Comparison of ENCODE assay signal across 23 mouse cellular contexts in the genomic region with DNA sequence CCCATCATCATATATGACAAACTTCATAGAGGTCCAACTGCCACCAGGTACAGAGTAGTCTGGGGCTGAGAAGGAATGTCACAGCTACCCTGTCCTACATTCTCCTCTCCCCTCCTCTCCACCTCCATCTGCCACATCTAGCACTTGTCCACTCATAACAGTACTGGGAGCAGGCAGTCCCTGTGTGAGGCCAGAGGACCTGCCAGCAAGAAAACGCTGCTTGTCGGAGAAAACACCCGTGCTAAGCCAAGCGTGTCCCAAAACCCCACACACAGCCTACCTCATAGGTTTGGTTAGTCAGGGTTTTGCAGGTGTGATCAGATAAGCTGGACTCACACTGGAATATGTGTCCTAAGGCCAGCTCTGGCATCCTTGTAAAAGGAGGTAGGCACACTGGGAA. TPM values are rescaled to one million over a fixed set of nuclear protein-coding genes. Genes with fewer than 3 reads are reported as not detected.
A peak's percentile ranks its signal among the peaks of the same experiment; 100 is the strongest.
DNase-seq lines count a peak whose midpoint lies in the region; ATAC-seq lines count a peak whose summit lies in the region.
"Had no signal": no experiment of that assay in that cellular context is flagged by ENCODE, and none has a peak within 500 bp of the region (broad histone marks: within the 10 kb centered on the region; RNA-seq: fewer than 3 reads in every experiment).

No protein-coding gene starts in this region.

- DNase-seq in cerebellum, postnatal 4 days (ENCODE audit: low spot score in 2 of 2), result no peak
- DNase-seq in kidney, adult 9 months, result peak; percentile 20
- no peak for DNase-seq in kidney, postnatal 36 days
- peak; percentile 80 for DNase-seq in cerebellum, adult 9-10 months
- DNase-seq in cerebellum, postnatal 36 days, result peak; percentile 63 to 68
- no peak for DNase-seq in adrenal gland, adult 8-10 months
- DNase-seq in heart, adult 11 months, result no peak
- DNase-seq: adrenal gland, postnatal 14 days; gastrocnemius, postnatal 14 days; layer of hippocampus, postnatal 36 days; left cerebral cortex, postnatal 4 days; liver, embryonic 13.5 days; lung, adult 18-20 months; lung, postnatal 4 days; midbrain, embryonic 14.5 days had no signal

- peak; percentile 59 for ATAC-seq in cerebellum, adult (ENCODE audit: insufficient number of reproducible peaks, low FRiP score, low TSS enrichment)
- ATAC-seq: hindbrain, postnatal 0 days; intestine, embryonic 15.5 days; lung, postnatal 0 days had no signal

RNA-seq across cellular contexts. Expression of gene 1810010D01Rik, which starts 33.0 kb away (rescaled TPM):
- total RNA-seq in adrenal gland, adult 8-10 months (2022), result 1 to 10 TPM in 1 of 4 experiments, under 1 TPM in 1, not detected in 2; 0.84 to 1.9 TPM
- total RNA-seq: adrenal gland, postnatal 14 days; CH12.LX; granulocyte monocyte progenitor cell, adult 5-6 weeks; heart, postnatal 25 days; left cerebral cortex, postnatal 4 days; monocyte, adult 5-6 weeks had no signal

RNA-seq across cellular contexts. Expression of gene Tpcn2, which starts 42.9 kb away (rescaled TPM):
- total RNA-seq in adrenal gland, adult 8-10 months (2022), result 10 to 100 TPM in 3 of 4 experiments, 1 to 10 TPM in 1; 8.0 to 34.6 (median 21.0) TPM

RNA-seq across cellular contexts. Expression of gene Mrgprf, which starts 59.7 kb away (rescaled TPM):
- total RNA-seq in adrenal gland, adult 8-10 months (2022), result 1 to 10 TPM in 3 of 4 experiments, under 1 TPM in 1; 0.91 to 3.0 (median 1.2) TPM
- total RNA-seq: CH12.LX; granulocyte monocyte progenitor cell, adult 5-6 weeks; monocyte, adult 5-6 weeks had no signal

Comparison
In these comparisons a context has a peak if more than half of its experiments do, and no peak if none do; other contexts are left out.
1. DNase-seq: peak in kidney, adult 9 months (single experiment), cerebellum, adult 9-10 months (single experiment) and cerebellum, postnatal 36 days (2 of 2); none in cerebellum, postnatal 4 days (0 of 2), kidney, postnatal 36 days (0 of 2), adrenal gland, adult 8-10 months (single experiment) and heart, adult 11 months (single experiment).